ENCODE assay signal across 16 mouse cellular contexts in the genomic region with DNA sequence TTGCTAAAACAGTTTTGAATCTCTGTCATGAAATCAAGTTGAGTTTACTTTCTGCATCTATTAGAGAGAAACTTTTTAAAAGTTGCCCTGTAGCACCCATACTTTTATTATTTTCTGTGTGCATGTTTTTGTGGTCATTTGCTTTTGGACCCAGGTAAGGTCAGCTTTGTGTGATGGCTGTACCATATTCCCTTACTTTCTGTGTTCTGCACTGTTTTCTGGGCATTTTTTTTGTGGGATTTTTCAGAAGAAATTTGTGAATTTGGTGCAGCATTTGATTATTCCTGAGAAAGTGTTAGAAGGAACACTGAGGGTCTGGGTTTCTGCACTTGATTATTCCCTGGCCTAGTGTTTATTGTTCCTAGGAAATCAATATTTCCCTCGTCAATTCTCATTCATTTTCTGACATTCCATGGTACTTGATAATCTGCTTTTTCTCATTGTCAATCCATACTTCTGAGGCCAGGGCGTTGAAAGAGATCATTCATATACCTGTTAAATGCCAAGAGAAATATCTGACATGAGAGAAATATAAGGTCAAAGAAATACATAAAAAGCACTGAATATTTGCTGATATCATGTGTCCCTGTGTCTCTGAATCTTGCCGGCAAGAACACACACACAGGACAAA. TPM values are rescaled to one million over a fixed set of nuclear protein-coding genes. Genes with fewer than 3 reads are reported as not detected.
DNase-seq lines count a peak whose midpoint lies in the region; ATAC-seq lines count a peak whose summit lies in the region.
"Not testable (repeated sequence)": the region's sequence is repeated elsewhere in the genome, so short reads cannot be mapped to it uniquely, and the experiment has no call there.
"Had no signal": no experiment of that assay in that cellular context is flagged by ENCODE, and none has a peak within 500 bp of the region (broad histone marks: within the 10 kb centered on the region; RNA-seq: fewer than 3 reads in every experiment).

No protein-coding gene starts in this region.

- H3K9ac ChIP-seq in forebrain, embryonic 11.5 days (ENCODE audit: low read length); hindbrain, embryonic 11.5 days (ENCODE audit: low read depth, low read length); intestine, embryonic 14.5 days (ENCODE audit: low read length); limb, embryonic 13.5 days; midbrain, embryonic 11.5 days (ENCODE audit: low read length): not testable (repeated sequence)

- not testable (repeated sequence) for H3K4me2 ChIP-seq in forebrain, embryonic 11.5 days (ENCODE audit: low read depth, low read length, severe bottlenecking); hindbrain, embryonic 11.5 days (replicated peaks; ENCODE audit: low read depth, low read length); intestine, embryonic 14.5 days (ENCODE audit: low read length); limb, embryonic 13.5 days (replicated peaks); midbrain, embryonic 11.5 days

- DNase-seq in ZHBTc4 (ENCODE audit: low read depth, low spot score): peak; percentile 3
- not testable (repeated sequence) for DNase-seq in forebrain, embryonic 11.5 days (ENCODE audit: low spot score); hindbrain, embryonic 11.5 days (ENCODE audit: low spot score); intestine, embryonic 14.5 days (ENCODE audit: low spot score)
- peak; percentile 69 for DNase-seq in midbrain, embryonic 11.5 days (ENCODE audit: low spot score, missing footprints)
- DNase-seq in retina, embryonic 14.5 days (ENCODE audit: low spot score): peak; percentile 1

- not testable (repeated sequence) for H3K27me3 ChIP-seq in forebrain, embryonic 11.5 days (ENCODE audit: control insufficient read depth, insufficient read depth, low read length); hindbrain, embryonic 11.5 days (ENCODE audit: control insufficient read depth, insufficient read depth, low read length); intestine, embryonic 14.5 days (replicated peaks; ENCODE audit: control insufficient read depth, insufficient read depth, low read length); limb, embryonic 13.5 days; midbrain, embryonic 11.5 days (ENCODE audit: control insufficient read depth, insufficient read depth, low read length)

- H3K4me3 ChIP-seq in forebrain, embryonic 11.5 days (ENCODE audit: low read depth, low read length); hindbrain, embryonic 11.5 days (ENCODE audit: low read depth, low read length); intestine, embryonic 14.5 days (ENCODE audit: low read depth, low read length); limb, embryonic 13.5 days; midbrain, embryonic 11.5 days (ENCODE audit: low read depth, low read length): not testable (repeated sequence)

- whole genome bisulfite sequencing in forebrain, embryonic 11.5 days: 80% methylated on average over 3 of the region's 3 CpGs
- 77% methylated on average over 3 of the region's 3 CpGs for WGBS in hindbrain, embryonic 11.5 days
- 79% methylated on average over 3 of the region's 3 CpGs for WGBS in intestine, embryonic 14.5 days
- WGBS in limb, embryonic 13.5 days: 76% methylated on average over 3 of the region's 3 CpGs
- WGBS in midbrain, embryonic 11.5 days: 74% methylated on average over 3 of the region's 3 CpGs

- H3K9me3 ChIP-seq in forebrain, embryonic 11.5 days (ENCODE audit: control insufficient read depth, low read length); hindbrain, embryonic 11.5 days (ENCODE audit: control insufficient read depth, low read length); intestine, embryonic 14.5 days (ENCODE audit: control insufficient read depth, low read length); midbrain, embryonic 11.5 days (ENCODE audit: control insufficient read depth, low read length): not testable (repeated sequence)
- peaks cover 14% of the 10 kb centered on the region for H3K9me3 ChIP-seq in limb, embryonic 13.5 days

- not testable (repeated sequence) for H3K36me3 ChIP-seq in forebrain, embryonic 11.5 days (ENCODE audit: control insufficient read depth, insufficient read depth, low read length); hindbrain, embryonic 11.5 days (ENCODE audit: control insufficient read depth, insufficient read depth, low read length); intestine, embryonic 14.5 days (ENCODE audit: control insufficient read depth, insufficient read depth, low read length); limb, embryonic 13.5 days; midbrain, embryonic 11.5 days (ENCODE audit: control insufficient read depth, insufficient read depth, low read length)

- not testable (repeated sequence) for H3K4me1 ChIP-seq in forebrain, embryonic 11.5 days (replicated peaks; ENCODE audit: control insufficient read depth, insufficient read depth, low read length); hindbrain, embryonic 11.5 days (replicated peaks; ENCODE audit: control insufficient read depth, insufficient read depth, low read length); intestine, embryonic 14.5 days (replicated peaks; ENCODE audit: control insufficient read depth, insufficient read depth, low read length); limb, embryonic 13.5 days; midbrain, embryonic 11.5 days (ENCODE audit: control insufficient read depth, insufficient read depth, low read length)

- not testable (repeated sequence) for H3K27ac ChIP-seq in forebrain, embryonic 11.5 days (ENCODE audit: low read depth, low read length); hindbrain, embryonic 11.5 days (ENCODE audit: low read depth, low read length); intestine, embryonic 14.5 days (ENCODE audit: low read depth); limb, embryonic 13.5 days; midbrain, embryonic 11.5 days (ENCODE audit: low read depth, low read length)

- ATAC-seq in forebrain, embryonic 11.5 days (replicated peaks; ENCODE audit: low FRiP score): peak; percentile 45
- ATAC-seq in hindbrain, embryonic 11.5 days (ENCODE audit: low FRiP score): peak; percentile 62
- peak; percentile 61; the same call in 1 of the 2 replicates for ATAC-seq in intestine, embryonic 14.5 days (replicated peaks; ENCODE audit: low FRiP score, low TSS enrichment, low read depth)
- peak; percentile 13; the same call in 1 of the 2 replicates for ATAC-seq in limb, embryonic 13.5 days (ENCODE audit: low FRiP score, low read depth)
- peak; percentile 41; the same call in 1 of the 2 replicates for ATAC-seq in midbrain, embryonic 11.5 days (ENCODE audit: low FRiP score)

RNA-seq across cellular contexts. Expression of a gene that starts 10.7 kb away (rescaled TPM):
- polyA plus RNA-seq in forebrain, embryonic 11.5 days (2014; fragmentation: Nextera tagmentation; extraction: Ambion mirVana): not detected in 2 replicates
- polyA plus RNA-seq in hindbrain, embryonic 11.5 days (2014; fragmentation: Nextera tagmentation; extraction: Ambion mirVana): not detected in 2 replicates
- not detected in 2 replicates for polyA plus RNA-seq in intestine, embryonic 14.5 days (2014; fragmentation: Nextera tagmentation; extraction: Ambion mirVana)
- polyA plus RNA-seq in limb, embryonic 13.5 days (2015; fragmentation: Nextera tagmentation; extraction: Ambion mirVana): not detected in 2 replicates
- polyA plus RNA-seq in midbrain, embryonic 11.5 days (2014; fragmentation: Nextera tagmentation; extraction: Ambion mirVana): not detected in 2 replicates
- polyA plus RNA-seq: forebrain, embryonic 15.5 days; heart, adult 2 months; heart, postnatal 0 days; hindbrain, embryonic 10.5 days; kidney, adult 2 months; liver, embryonic 13.5 days; lung, embryonic 16.5 days; midbrain, embryonic 15.5 days; stomach, embryonic 16.5 days had no signal
